Mouse (Mus musculus) c-Kit-positive CD71-negative TER-119-negative erythroid progenitor cells, embryonic 14.5 days (primary cell): ENCODE measurements at regions not wholly inside any gene's neighbourhood (a gene's known extent, or its start where the extent isn't known, plus 50 kb on each side); places are given as distances from the start of the nearest gene placed in this dataset.

Experiments
- DNase-seq: peaks from one replicate; pipeline ENCODE4 v3.0.0-alpha.2; 2013; ENCODE audit warnings: low read depth

DNA sequence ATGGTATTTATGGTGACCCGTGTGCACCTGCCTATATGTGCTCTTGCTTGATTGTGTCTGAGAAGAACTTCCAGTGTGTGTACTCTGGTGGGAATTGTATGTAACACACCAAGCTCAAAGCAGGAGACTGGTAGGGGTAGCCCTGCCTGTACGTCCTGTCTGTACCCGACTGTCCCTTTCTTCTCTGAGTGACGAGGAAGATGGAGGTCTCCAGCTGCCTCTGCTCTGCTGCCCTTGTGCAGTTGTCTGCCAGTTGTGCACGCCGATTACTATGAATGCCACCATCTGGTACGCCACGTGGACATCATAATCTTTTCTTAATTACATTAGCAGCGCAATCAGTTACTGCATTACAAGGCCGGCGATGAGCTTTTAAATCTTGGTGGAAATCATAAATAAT, 53.6 kb upstream of the Mvb12b start:
- no peak for DNase-seq

DNA sequence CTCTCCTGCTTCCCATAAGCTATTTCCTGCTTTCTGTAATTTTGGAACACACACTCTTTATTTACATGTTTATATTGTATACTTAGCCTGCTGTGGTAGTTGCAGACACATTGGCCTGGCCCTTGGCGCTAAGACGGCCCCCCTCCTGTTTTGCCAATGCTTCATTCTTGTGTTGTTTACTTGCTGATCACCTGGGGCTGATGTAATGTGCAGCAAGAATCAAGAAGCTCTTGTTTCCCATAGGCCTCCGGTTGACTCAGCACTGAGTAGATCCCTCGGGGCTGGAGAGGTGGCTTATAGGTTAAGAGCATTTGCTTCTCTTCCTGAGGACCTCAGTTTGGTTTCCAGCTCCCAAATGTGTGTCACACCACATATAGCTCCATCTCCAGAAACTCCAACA, 52.1 kb upstream of the Mvb12b start:
- DNase-seq: no peak
